Mouse (Mus musculus) liver, embryonic 14.5 days (tissue): Measurements from ENCODE around the gene Pdgfa.

ENCODE experiments used
- CTCF ChIP-seq: IDR thresholded peaks from 2 replicates; pipeline ENCODE4 v1.5.1; 2016; ENCODE audit warnings: antibody characterized with exemption, low read depth, control low read depth
- EP300 ChIP-seq: IDR thresholded peaks from 2 replicates; pipeline ENCODE4 v1.6.1; 2016; ENCODE audit warnings: antibody characterized with exemption, low read depth

DNA sequence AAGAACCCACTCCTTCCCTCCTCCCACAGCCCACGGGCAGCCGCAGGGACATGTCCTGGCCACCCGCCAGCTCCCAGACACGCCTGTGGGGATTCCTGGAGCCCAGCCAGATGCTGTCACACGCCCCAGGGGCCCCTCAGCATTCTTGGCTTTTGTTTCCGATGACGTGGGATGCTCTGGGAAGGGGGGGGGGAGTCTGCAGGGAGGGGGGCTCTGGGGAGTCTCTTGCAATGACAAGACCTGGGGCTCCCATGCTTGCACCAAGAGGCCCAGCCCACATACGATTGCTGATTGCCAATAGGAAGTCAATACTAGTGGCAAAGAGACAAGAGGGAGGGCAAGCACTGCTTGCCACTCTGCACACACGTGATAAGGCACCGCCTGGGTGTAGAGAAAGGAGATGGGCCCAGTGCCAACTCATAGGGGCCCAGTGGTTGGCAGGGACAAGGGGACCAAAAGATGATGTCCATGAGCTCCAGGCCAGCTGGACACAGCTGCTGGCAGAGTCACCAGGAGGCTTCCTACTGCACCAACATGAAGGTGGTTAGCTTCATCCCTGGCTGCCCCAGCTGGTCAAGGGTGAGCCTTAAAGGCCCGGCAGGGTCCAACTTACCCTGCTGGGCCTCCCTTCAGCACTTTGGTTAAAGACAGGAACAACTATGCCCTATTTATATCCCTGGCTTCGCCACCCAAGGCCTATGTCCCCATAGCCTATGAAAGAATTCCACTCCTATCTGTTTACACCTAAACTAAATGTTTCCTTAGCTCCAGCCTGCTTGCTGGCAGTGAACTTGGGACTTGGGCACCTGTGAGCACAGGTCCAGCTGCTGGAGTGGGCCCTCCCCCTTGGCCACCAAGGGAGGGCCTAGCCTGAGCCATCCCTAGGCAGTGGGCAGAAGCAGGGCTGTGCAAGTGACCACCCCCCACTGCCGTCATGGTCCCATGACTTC, 48.9 kb downstream of the Pdgfa start:
- TF ChIP-seq CTCF (no peak), EP300 (no peak)
